Mouse (Mus musculus) Patski (cell line): ENCODE results near the gene Pabpc4. TPM values are rescaled to one million over a fixed set of nuclear protein-coding genes. Genes with fewer than 3 reads are reported as not detected.
"Not testable (repeated sequence)": the region's sequence is repeated elsewhere in the genome, so short reads cannot be mapped to it uniquely, and the experiment has no call there.

Source experiments
- ATAC-seq: fragments of 100-300 bp; one replicate; pipeline ENCODE4 v1.8.0; 2021
- CTCF ChIA-PET: fragments of 350-600 bp; sonication (Branson Sonifier 250); formaldehyde crosslinking; loops from one replicate; lab custom pipeline; 2022; ENCODE audit warnings: inconsistent platforms; lab: Charles Lee
- POLR2A ChIA-PET: fragments of 350-600 bp; sonication (Branson Sonifier 250); formaldehyde crosslinking; loops from one replicate; lab custom pipeline; 2022; ENCODE audit warnings: antibody characterized with exemption, inconsistent platforms; lab: Charles Lee
- DNase-seq: peaks from one replicate; pipeline ENCODE4 v3.0.0-alpha.2; 2011; ENCODE audit warnings: low read depth, low spot score
- H3K27me3 ChIP-seq: fragments of 371-371 bp; one replicate; pipeline ENCODE4 v1.5.1; 2021
- CTCF ChIP-seq: fragments of 100-300 bp; IDR thresholded peaks from one replicate; pipeline ENCODE4 v1.5.1; 2021
- in situ Hi-C: fragments of 300-500 bp; cut with MboI; formaldehyde crosslinking; loops from 3 replicates; pipeline ENCODE4 v1.11.1; 2018; ENCODE audit warnings: low pct_unique_long_range_greater_than_20kb, mixed read lengths
- polyA plus RNA-seq: library from polyadenylated mRNA; unstranded; gene quantifications from one replicate; pipeline ENCODE4 v1.2.3, GENCODE M21; 2021

Pabpc4 gene
- polyA plus RNA-seq, 1 experiment from 2014 or later, result 59.9 TPM

DNA sequence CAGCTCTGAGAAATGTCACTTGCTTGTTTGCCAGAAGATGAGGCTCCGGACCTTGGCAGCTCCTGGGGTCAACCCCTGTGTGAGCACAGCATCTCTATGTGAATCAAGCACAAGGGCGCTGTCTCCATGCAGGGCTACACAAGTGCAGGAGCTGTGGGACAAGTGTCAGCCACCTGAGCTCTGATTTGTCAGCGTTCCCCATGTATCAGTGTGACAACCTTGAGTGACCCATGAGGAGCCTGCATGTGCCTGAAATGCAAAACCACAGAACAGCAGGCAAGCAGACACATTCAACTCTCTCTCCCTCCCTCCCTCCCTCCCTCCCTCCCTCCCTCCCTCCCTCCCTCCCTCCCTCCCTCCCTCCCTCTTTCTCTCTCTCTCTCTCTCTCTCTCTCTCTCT lies 65.5 kb downstream of the Pabpc4 start:
- CTCF ChIA-PET, result interaction anchor here (0.8 kb wide), 1 partner anchor 18 kb away, joined by 4 read pairs; no protein-coding TSS in a partner anchor
- in situ Hi-C loops, result no loop called here
- POLR2A ChIA-PET, result no interaction called here
- no peak for DNase-seq
- no peak for TF ChIP-seq CTCF
- ATAC-seq, result no peak
- no peaks in the 10 kb centered on the region for H3K27me3 ChIP-seq

DNA sequence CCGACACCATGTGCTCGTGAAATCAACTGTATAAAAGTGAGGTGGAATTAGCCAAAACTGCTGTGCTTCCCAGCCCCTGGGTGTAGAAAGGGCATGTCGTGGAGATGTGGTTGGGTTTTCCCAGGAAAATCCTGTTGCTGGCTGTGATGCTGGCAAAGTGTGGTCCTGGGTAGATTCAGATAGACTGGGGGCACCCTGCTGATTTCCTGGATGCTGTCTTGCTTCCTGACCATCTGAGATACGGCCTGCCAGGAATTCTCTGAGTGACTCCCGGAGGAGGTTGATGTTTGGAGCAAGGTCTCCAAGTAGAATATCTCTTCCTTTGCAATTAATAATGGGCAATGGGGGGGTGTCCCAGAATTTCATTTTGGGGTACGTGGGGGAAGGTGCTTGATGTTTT lies 66.8 kb downstream of the Pabpc4 start:
- POLR2A ChIA-PET, result interaction anchor here (0.6 kb wide), 1 partner anchor 10 kb away, joined by 3 read pairs; no protein-coding TSS in a partner anchor

DNA sequence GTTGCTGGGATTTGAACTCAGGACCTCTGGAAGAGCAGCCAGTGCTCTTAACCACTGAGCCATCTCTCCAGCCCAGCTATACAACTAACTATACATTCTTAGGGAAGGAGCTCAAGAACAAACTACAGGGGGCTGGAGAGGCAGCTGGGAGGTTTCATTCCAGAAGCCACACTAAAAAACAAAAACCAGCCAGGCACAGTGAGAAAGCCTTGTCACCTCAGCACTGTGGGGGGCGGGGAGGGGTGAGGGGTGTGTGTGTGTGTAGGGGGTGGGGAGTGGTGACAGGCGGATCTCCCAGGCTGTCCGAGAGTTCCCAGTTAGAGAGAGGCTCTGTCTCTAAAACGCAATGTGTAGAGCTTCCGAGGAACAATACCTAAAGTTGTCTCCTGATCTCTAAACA lies 69.2 kb downstream of the Pabpc4 start:
- H3K27me3 ChIP-seq, result no peaks in the 10 kb centered on the region
- CTCF ChIA-PET, result no interaction called here
- ATAC-seq (no peak), DNase-seq (no peak)
- in situ Hi-C loops, result no loop called here
- no peak for TF ChIP-seq CTCF
- POLR2A ChIA-PET, result interaction anchor here (0.6 kb wide), 1 partner anchor 16 kb away, joined by 3 read pairs; no protein-coding TSS in a partner anchor

More for the DNA sequence above, 66.8 kb downstream of the Pabpc4 start:
- CTCF ChIA-PET, result no interaction called here
- DNase-seq, result no peak
- in situ Hi-C loops, result no loop called here
- ATAC-seq, result no peak
- no peaks in the 10 kb centered on the region for H3K27me3 ChIP-seq
- no peak for TF ChIP-seq CTCF

DNA sequence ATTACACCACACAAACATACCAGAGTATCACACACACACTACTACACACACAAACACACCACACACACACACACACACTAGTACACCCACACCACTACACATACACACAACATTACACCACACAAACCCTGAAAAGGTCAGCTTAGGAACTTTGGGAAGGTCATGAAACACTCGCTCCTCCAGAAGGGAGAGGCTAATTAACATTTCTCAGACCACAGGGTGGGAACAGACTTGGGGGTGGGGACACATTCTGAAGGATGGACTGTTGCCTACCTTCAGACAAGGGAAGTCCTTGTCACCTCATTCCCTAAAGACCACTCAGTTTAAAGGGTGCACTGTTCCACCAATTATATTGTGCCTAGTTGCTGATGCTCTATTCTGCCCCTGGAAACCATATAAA lies 69.8 kb downstream of the Pabpc4 start:
- H3K27me3 ChIP-seq, DNase-seq, in situ Hi-C loops, ATAC-seq, POLR2A ChIA-PET: not testable (repeated sequence)
- CTCF ChIA-PET, result interaction anchor here (0.8 kb wide), 1 partner anchor 27 kb away, joined by 4 read pairs; no protein-coding TSS in a partner anchor

DNA sequence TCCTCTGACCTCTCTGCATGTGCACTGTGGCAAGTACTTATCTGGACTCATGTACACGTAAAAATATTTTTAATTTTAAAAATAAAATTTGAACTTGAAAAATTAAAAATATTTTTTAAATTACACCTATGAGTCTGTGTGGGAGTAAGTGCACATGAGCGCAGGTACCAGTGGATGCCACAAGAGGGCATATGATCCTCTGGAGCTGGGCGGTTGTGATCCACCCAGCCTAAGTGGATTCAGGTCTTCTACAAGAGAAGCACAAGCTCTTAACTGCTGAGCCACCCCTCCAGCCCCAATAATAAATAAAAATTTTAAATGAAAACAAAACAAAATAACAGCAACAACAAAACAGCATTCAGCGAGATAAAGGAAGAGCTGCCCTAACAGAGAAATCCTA lies 71.0 kb downstream of the Pabpc4 start:
- TF ChIP-seq CTCF, result no peak
- in situ Hi-C loops, result no loop called here
- CTCF ChIA-PET, result no interaction called here

DNA sequence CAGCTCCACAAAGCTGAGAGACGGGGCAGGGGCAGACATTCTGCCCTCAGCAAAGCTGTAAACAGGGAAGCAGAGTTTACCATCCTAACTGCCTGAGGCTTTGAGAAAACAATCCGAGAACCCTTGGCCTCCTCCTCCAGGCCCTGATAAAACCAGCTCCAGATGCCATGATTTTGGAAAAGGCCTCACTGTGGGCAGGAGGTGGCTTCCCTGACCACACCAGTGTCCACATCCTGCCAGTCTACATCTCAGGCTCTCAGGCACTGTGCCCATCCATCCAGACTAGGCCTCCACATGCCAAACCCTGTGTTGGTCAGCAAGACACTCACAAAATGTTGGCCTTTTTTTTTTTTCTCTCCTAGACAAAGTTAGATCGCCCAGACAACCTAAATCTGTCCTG lies 72.0 kb downstream of the Pabpc4 start:
- TF ChIP-seq CTCF, result no peak
- CTCF ChIA-PET, result no interaction called here
- ATAC-seq, result no peak
- in situ Hi-C loops, result no loop called here
- POLR2A ChIA-PET, result no interaction called here
- no peaks in the 10 kb centered on the region for H3K27me3 ChIP-seq
- no peak for DNase-seq

More for the DNA sequence above, 71.0 kb downstream of the Pabpc4 start:
- ATAC-seq (no peak), DNase-seq (no peak)
- POLR2A ChIA-PET, result no interaction called here
- H3K27me3 ChIP-seq, result no peaks in the 10 kb centered on the region

DNA sequence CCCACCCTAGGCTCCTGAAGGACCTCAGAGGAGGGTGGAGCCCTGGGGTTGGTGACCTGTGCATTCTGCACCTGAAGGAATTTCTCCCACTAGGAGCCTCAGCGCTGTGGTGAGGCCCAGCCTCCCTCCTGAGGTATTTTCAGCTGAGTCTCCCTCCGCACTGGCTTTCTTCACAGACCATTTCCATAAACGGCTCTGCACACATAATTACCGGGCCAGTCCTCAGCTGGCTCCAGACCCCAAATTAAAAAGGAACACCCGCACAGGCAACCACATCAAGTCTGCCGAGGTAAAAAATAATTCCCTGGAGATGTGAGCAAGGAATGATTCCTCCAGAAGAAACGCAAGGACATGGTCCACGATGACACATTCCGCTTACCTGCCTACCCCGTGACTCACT lies 73.1 kb downstream of the Pabpc4 start:
- in situ Hi-C loops, result loop anchor here (5.0 kb wide), 1 partner anchor 228 kb away; the partner anchor contains the start of gene Bmp8b
- POLR2A ChIA-PET, H3K27me3 ChIP-seq, CTCF ChIA-PET, DNase-seq, ATAC-seq: not testable (repeated sequence)

DNA sequence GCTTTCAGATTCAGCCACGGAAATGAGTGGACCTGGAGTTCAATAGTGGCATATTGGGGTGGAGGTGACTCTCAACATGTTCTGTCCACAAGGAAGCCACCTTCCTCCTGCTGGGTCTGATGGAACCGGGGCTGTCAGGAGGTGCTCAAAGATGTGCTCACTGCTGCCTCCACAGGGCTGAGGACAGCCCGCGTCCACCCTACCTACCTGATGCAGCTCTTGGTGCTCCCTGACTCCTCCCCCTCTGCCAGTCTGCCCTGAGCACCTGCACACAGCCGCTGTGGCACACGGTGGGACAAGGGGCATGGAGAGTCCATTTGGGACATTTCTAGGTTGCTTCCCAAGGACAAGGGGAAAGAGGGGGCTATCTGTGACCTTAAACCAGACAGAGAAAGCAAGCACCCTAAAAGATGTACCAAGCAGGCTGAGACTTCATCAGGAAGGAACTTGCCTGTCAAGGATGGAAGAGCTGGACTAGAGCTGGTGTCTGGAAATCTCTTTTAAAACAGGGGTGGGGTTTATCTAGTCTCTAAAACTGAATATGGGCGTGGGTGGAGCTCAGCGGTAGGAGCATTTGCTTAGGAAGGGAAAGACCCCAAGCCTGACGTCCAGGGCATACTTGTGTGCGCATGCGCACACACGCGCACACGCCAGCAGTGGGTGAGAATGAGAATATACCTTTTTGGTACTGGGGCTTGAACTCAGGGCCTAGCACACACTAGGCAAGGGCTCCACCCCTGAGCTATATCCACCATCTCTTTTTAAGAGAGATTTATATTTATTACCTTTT lies 73.8 kb downstream of the Pabpc4 start:
- CTCF ChIA-PET, result no interaction called here
- H3K27me3 ChIP-seq, result no peaks in the 10 kb centered on the region
- POLR2A ChIA-PET, result no interaction called here
- no peak for TF ChIP-seq CTCF
- no peak for DNase-seq
- no peak for ATAC-seq
- in situ Hi-C loops, result loop anchor here (5.0 kb wide), 1 partner anchor 229 kb away; the partner anchor contains the start of gene Bmp8b

DNA sequence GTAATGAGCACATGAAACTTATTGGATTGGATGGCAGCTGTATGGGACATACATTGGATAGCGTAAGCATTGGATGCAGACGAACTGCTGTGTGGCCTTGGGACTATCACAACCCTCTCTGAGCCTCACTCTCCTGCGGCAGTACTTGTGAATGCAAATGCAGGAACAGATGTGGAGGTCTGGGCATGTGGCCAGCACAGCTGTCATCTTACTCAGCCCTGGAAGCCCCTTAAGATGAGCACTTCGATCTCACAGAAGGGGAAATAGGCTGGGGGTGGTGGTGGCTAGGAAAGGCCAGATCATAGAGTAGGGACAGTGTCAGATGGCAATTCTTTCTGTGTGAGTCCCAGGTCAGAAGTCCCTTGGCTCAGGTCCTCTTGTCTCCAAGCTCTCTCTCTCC lies 75.5 kb downstream of the Pabpc4 start:
- ATAC-seq, result no peak
- ChIA-PET POLR2A (no interaction called here), CTCF (no interaction called here)
- DNase-seq, result no peak
- peaks cover 3% of the 10 kb centered on the region for H3K27me3 ChIP-seq
- no peak for TF ChIP-seq CTCF
- in situ Hi-C loops, result loop anchor here (5.0 kb wide), 1 partner anchor 230 kb away; the partner anchor contains the start of gene Bmp8b

DNA sequence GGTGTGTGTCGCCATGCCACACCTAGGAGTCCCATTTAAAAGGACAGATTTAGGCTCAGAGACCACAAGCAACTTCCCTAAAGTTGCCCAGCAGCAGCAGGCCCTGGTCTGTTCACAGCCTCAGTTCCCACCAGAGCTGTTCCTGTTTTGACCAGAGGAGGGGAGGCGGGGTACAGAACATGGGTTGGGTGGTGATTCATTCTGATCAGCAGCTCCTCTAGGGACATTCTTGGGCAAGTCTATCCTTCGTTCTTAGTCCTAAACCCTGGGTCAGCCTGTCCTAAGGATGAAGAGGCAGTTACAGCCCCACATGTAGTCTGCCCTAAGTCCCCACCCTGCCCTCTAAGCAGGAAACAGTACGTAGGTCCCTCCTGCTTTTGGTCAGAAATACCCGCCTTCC lies 78.1 kb downstream of the Pabpc4 start:
- ATAC-seq (no peak), DNase-seq (no peak)
- ChIA-PET CTCF (no interaction called here), POLR2A (no interaction called here)
- TF ChIP-seq CTCF, result no peak
- peaks cover 3% of the 10 kb centered on the region for H3K27me3 ChIP-seq
- in situ Hi-C loops, result no loop called here

DNA sequence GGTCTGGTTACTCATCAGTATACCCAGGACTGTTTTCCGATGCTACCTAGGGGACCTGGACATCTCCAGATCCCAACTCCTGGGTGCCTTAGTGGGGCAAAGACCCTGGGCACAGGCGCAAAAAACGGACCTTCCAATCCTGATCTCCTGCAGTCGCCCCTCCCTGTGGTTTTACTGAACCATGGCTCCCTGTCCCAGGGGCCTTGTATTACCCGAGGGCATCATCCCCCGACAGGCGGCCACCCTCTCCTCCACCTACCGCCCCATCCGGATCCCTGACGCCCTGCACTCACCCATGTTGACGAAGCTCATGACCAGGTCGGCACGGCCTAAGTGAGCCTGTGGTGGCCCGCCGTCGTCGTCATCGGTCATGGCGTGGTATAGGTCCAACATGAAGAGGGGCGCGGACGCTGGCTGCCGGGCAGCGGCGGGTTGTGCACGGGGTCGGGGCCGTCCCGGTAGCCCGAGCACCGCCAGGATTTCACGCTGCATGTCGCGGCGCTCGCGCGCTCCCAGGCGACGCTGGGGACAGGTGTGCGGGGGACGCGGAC lies 80.0 kb downstream of the Pabpc4 start:
- H3K27me3 ChIP-seq, result peaks cover 3% of the 10 kb centered on the region
- ChIA-PET CTCF (no interaction called here), POLR2A (no interaction called here)
- in situ Hi-C loops, result no loop called here
- no peak for DNase-seq
- ATAC-seq, result no peak
- no peak for TF ChIP-seq CTCF
